Mouse (Mus musculus): ENCODE data around the gene Tmed6. TPM values are rescaled to one million over a fixed set of nuclear protein-coding genes. Genes with fewer than 3 reads are reported as not detected.
"Not testable (repeated sequence)": the region's sequence is repeated elsewhere in the genome, so short reads cannot be mapped to it uniquely, and the experiment has no call there.

The Tmed6 gene
- total RNA-seq, 1 experiment, result 0.27 TPM

DNA sequence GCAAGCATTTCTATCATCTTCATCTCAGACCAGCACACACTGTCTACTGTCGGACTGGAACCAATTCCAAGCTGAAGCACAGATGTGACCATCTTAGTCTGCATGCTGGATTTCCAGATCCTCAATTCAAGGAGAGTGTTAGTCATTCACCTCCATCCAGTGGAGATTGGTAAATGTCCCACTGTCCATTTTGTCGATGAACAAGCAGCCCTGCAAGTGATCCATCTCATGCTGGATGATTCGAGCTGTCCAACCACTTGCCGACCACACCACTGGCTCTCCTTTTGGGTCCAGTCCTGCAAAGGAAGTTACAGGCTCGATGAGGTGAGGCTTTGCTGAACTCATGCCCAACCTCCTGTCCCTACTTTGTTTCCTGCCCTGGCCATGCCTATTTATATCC is 18.5 kb downstream of the Tmed6 start:
- H3K9ac ChIP-seq (ENCODE audit: insufficient read depth, low read depth, low read length, poor library complexity, severe bottlenecking), result peak overlapping the region; percentile 0; the same call in 1 of the 2 replicates
- H3K9me3 ChIP-seq (ENCODE audit: control insufficient read depth, insufficient read depth, low read depth, low read length), result no peaks in the 10 kb centered on the region
- in situ Hi-C loops (cut with MboI; ENCODE audit: low sequenced_read_pairs in 2 of 2, unreplicated experiment in 2 of 2), result no loop called here
- H3K4me1 ChIP-seq (ENCODE audit: control insufficient read depth in 2 of 2, insufficient read depth in 2 of 2, low read length in 2 of 2, poor library complexity in 1 of 2), result no peaks in the 10 kb centered on the region; a peak in 1 of 4 replicates
- peaks cover 40% of the 10 kb centered on the region for H3K36me3 ChIP-seq (ENCODE audit: control insufficient read depth, insufficient read depth, low read length, poor library complexity, severe bottlenecking)
- TF ChIP-seq ZC3H11A (IDR thresholded peaks at IDR 0.05; ENCODE audit: borderline replicate concordance, low read depth, low read length) (no peak), HCFC1 (IDR thresholded peaks at IDR 0.05; ENCODE audit: borderline replicate concordance, insufficient read depth, low read length) (no peak), MAFK (IDR thresholded peaks at IDR 0.05; ENCODE audit: insufficient read depth, low read depth, low read length) (no peak), CHD2 (IDR thresholded peaks at IDR 0.05; ENCODE audit: low read depth, low read length) (no peak), ZNF384 (IDR thresholded peaks at IDR 0.05; ENCODE audit: low read depth, low read length) (no peak)
- no peak for DNase-seq (ENCODE audit: low read depth, low spot score)
- no peak overlapping the region for H3K4me3 ChIP-seq (ENCODE audit: insufficient read depth in 1 of 2, low read depth in 1 of 2, low read length in 2 of 2, poor library complexity in 1 of 2, severe bottlenecking in 1 of 2)
- no peak overlapping the region for H3K27ac ChIP-seq (ENCODE audit: insufficient read depth, low read depth, low read length, poor library complexity, severe bottlenecking)

DNA sequence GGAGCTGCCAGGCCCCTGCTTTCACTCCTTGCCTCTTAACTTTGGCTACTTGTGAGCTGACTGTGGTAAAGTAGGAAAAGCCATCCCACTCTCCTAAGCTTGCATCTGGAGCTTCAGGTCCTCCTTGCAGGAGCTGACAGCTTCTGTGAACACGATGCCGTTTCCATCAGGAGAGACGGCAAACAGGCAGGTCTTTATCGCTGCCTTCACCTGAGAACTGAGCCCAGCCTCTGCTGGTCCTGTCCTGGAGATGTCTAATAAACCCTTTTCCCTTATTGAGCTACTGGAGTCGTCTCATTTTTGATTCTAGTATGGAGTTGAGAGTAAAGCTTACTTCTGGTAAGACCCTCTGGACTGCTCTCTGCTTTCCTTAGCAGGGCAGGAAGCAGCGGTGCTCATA is 20.0 kb downstream of the Tmed6 start:
- no peak for TF ChIP-seq MAFK (IDR thresholded peaks at IDR 0.05; ENCODE audit: insufficient read depth, low read depth, low read length)
- no peak for TF ChIP-seq HCFC1 (IDR thresholded peaks at IDR 0.05; ENCODE audit: borderline replicate concordance, insufficient read depth, low read length)
- TF ChIP-seq CHD2 (IDR thresholded peaks at IDR 0.05; ENCODE audit: low read depth, low read length), result no peak
- TF ChIP-seq ZC3H11A (IDR thresholded peaks at IDR 0.05; ENCODE audit: borderline replicate concordance, low read depth, low read length), result no peak
- TF ChIP-seq ZNF384 (IDR thresholded peaks at IDR 0.05; ENCODE audit: low read depth, low read length), result no peak
- DNase-seq (ENCODE audit: low read depth, low spot score), result no peak
- Histone ChIP-seq H3K4me1 (ENCODE audit: control insufficient read depth in 2 of 2, insufficient read depth in 2 of 2, low read length in 2 of 2, poor library complexity in 1 of 2) (peaks cover 0 to 2% of the 10 kb centered on the region in 2 experiments; a peak in 2 of 4 replicates), H3K9me3 (ENCODE audit: control insufficient read depth, insufficient read depth, low read depth, low read length) (no peaks in the 10 kb centered on the region), H3K36me3 (ENCODE audit: control insufficient read depth, insufficient read depth, low read length, poor library complexity, severe bottlenecking) (peaks cover 34% of the 10 kb centered on the region), H3K27ac (ENCODE audit: insufficient read depth, low read depth, low read length, poor library complexity, severe bottlenecking) (no peak overlapping the region), H3K4me3 (ENCODE audit: insufficient read depth in 1 of 2, low read depth in 1 of 2, low read length in 2 of 2, poor library complexity in 1 of 2, severe bottlenecking in 1 of 2) (no peak overlapping the region), H3K9ac (ENCODE audit: insufficient read depth, low read depth, low read length, poor library complexity, severe bottlenecking) (no peak overlapping the region)
- in situ Hi-C loops (cut with MboI; ENCODE audit: low sequenced_read_pairs in 2 of 2, unreplicated experiment in 2 of 2), result no loop called here

DNA sequence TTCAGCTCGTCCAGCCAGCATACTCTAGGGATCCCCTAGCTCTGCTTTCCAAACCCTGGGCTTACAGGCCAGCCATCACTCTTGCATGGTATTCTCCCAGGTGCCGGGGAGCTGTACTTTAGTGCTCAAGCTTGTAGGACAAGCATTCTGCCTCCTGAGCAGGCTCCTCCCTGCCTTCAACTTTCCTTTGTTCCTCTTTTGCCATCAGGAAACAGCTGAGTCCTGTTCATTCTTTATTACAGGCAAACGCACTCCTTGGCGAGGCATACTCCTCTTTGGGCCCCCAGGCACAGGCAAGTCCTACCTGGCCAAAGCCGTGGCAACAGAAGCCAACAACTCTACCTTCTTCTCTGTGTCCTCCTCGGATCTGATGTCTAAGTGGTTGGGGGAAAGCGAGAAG is 24.8 kb downstream of the Tmed6 start:
- Histone ChIP-seq H3K4me1 (ENCODE audit: control insufficient read depth in 2 of 2, insufficient read depth in 2 of 2, low read length in 2 of 2, poor library complexity in 1 of 2) (peaks cover 0 to 2% of the 10 kb centered on the region in 2 experiments; a peak in 2 of 4 replicates), H3K9me3 (ENCODE audit: control insufficient read depth, insufficient read depth, low read depth, low read length) (no peaks in the 10 kb centered on the region), H3K27ac (ENCODE audit: insufficient read depth, low read depth, low read length, poor library complexity, severe bottlenecking) (no peak overlapping the region), H3K4me3 (ENCODE audit: insufficient read depth in 1 of 2, low read depth in 1 of 2, low read length in 2 of 2, poor library complexity in 1 of 2, severe bottlenecking in 1 of 2) (no peak overlapping the region), H3K36me3 (ENCODE audit: control insufficient read depth, insufficient read depth, low read length, poor library complexity, severe bottlenecking) (peaks cover 24% of the 10 kb centered on the region), H3K9ac (ENCODE audit: insufficient read depth, low read depth, low read length, poor library complexity, severe bottlenecking) (no peak overlapping the region)
- DNase-seq (ENCODE audit: low read depth, low spot score), result no peak
- in situ Hi-C loops (cut with MboI; ENCODE audit: low sequenced_read_pairs in 2 of 2, unreplicated experiment in 2 of 2), result no loop called here
- TF ChIP-seq ZNF384 (IDR thresholded peaks at IDR 0.05; ENCODE audit: low read depth, low read length) (no peak), CHD2 (IDR thresholded peaks at IDR 0.05; ENCODE audit: low read depth, low read length) (no peak)

DNA sequence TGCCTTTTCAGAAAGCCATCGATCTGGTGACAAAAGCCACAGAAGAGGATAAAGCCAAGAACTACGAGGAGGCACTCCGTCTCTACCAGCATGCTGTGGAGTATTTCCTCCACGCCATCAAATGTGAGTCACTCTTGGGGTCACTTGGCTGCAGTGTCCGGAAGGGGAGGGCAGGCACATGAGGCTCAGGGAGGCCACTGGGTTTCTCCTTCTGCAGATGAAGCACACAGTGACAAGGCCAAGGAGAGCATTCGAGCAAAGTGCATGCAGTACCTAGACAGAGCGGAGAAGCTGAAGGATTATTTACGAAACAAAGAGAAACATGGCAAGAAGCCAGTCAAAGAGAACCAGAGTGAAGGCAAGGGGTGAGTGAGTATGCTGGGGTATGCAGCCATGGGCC is 28.8 kb downstream of the Tmed6 start:
- TF ChIP-seq MAFK (IDR thresholded peaks at IDR 0.05; ENCODE audit: insufficient read depth, low read depth, low read length) (no peak), ZNF384 (IDR thresholded peaks at IDR 0.05; ENCODE audit: low read depth, low read length) (no peak), CHD2 (IDR thresholded peaks at IDR 0.05; ENCODE audit: low read depth, low read length) (no peak), HCFC1 (IDR thresholded peaks at IDR 0.05; ENCODE audit: borderline replicate concordance, insufficient read depth, low read length) (no peak), ZC3H11A (IDR thresholded peaks at IDR 0.05; ENCODE audit: borderline replicate concordance, low read depth, low read length) (no peak)
- Histone ChIP-seq H3K9ac (ENCODE audit: insufficient read depth, low read depth, low read length, poor library complexity, severe bottlenecking) (no peak overlapping the region), H3K36me3 (ENCODE audit: control insufficient read depth, insufficient read depth, low read length, poor library complexity, severe bottlenecking) (no peaks in the 10 kb centered on the region; the same call in 1 of the 2 replicates), H3K9me3 (ENCODE audit: control insufficient read depth, insufficient read depth, low read depth, low read length) (no peaks in the 10 kb centered on the region), H3K4me3 (ENCODE audit: insufficient read depth in 1 of 2, low read depth in 1 of 2, low read length in 2 of 2, poor library complexity in 1 of 2, severe bottlenecking in 1 of 2) (no peak overlapping the region), H3K27ac (ENCODE audit: insufficient read depth, low read depth, low read length, poor library complexity, severe bottlenecking) (no peak overlapping the region), H3K4me1 (ENCODE audit: control insufficient read depth in 2 of 2, insufficient read depth in 2 of 2, low read length in 2 of 2, poor library complexity in 1 of 2) (peaks cover 0 to 4% of the 10 kb centered on the region in 2 experiments; a peak in 2 of 4 replicates)
- in situ Hi-C loops (cut with MboI; ENCODE audit: low sequenced_read_pairs in 2 of 2, unreplicated experiment in 2 of 2), result no loop called here
- DNase-seq (ENCODE audit: low read depth, low spot score), result no peak

DNA sequence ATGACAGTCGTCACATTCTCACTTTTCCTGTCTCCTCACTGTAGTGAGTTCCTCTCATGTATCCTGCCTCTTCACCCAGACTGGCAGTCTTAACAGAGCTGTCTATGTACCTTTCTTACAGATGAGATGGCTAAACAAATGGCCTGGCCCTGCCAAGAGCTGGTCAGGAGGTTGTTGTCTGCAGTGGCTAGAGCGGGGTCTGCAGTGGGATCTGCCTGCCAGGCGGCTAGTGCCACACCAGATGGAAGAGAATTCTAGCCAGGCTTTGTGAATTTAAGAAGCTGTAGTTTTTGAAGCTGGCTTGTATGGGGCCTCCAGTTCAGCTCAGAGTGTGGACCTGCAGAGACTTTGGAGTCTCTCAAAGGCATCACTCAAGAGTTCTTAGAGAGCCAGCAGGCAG is 29.8 kb downstream of the Tmed6 start:
- Histone ChIP-seq H3K4me1 (ENCODE audit: control insufficient read depth in 2 of 2, insufficient read depth in 2 of 2, low read length in 2 of 2, poor library complexity in 1 of 2) (peaks cover 0 to 2% of the 10 kb centered on the region in 2 experiments; a peak in 2 of 4 replicates), H3K9me3 (ENCODE audit: control insufficient read depth, insufficient read depth, low read depth, low read length) (no peaks in the 10 kb centered on the region), H3K36me3 (ENCODE audit: control insufficient read depth, insufficient read depth, low read length, poor library complexity, severe bottlenecking) (no peaks in the 10 kb centered on the region; the same call in 1 of the 2 replicates), H3K4me3 (ENCODE audit: insufficient read depth in 1 of 2, low read depth in 1 of 2, low read length in 2 of 2, poor library complexity in 1 of 2, severe bottlenecking in 1 of 2) (no peak overlapping the region), H3K9ac (ENCODE audit: insufficient read depth, low read depth, low read length, poor library complexity, severe bottlenecking) (no peak overlapping the region), H3K27ac (ENCODE audit: insufficient read depth, low read depth, low read length, poor library complexity, severe bottlenecking) (no peak overlapping the region)
- DNase-seq (ENCODE audit: low read depth, low spot score), result no peak
- in situ Hi-C loops (cut with MboI; ENCODE audit: low sequenced_read_pairs in 2 of 2, unreplicated experiment in 2 of 2), result no loop called here
- TF ChIP-seq ZC3H11A (IDR thresholded peaks at IDR 0.05; ENCODE audit: borderline replicate concordance, low read depth, low read length), result no peak
- no peak for TF ChIP-seq CHD2 (IDR thresholded peaks at IDR 0.05; ENCODE audit: low read depth, low read length)
- no peak for TF ChIP-seq HCFC1 (IDR thresholded peaks at IDR 0.05; ENCODE audit: borderline replicate concordance, insufficient read depth, low read length)
- no peak for TF ChIP-seq MAFK (IDR thresholded peaks at IDR 0.05; ENCODE audit: insufficient read depth, low read depth, low read length)
- no peak for TF ChIP-seq ZNF384 (IDR thresholded peaks at IDR 0.05; ENCODE audit: low read depth, low read length)

DNA sequence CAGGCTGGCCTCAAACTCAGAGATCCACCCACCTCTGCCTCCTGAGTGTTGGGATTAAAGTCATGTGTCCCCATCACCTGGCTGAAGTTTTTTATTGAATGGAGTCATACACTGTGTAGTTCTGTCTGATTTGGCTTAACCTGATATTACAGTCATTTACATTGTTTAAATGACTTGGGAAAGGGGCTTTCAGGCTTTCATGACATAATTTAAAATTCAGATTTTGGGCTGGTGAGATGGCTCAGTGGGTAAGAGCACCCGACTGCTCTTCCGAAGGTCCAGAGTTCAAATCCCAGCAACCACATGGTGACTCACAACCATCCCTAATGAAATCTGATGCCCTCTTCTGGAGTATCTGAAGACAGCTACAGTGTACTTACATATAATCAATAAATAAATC is 31.8 kb downstream of the Tmed6 start:
- H3K4me1 ChIP-seq (ENCODE audit: control insufficient read depth in 2 of 2, insufficient read depth in 2 of 2, low read length in 2 of 2, poor library complexity in 1 of 2); H3K27ac ChIP-seq (ENCODE audit: insufficient read depth, low read depth, low read length, poor library complexity, severe bottlenecking); H3K9me3 ChIP-seq (ENCODE audit: control insufficient read depth, insufficient read depth, low read depth, low read length); DNase-seq (ENCODE audit: low read depth, low spot score); H3K36me3 ChIP-seq (ENCODE audit: control insufficient read depth, insufficient read depth, low read length, poor library complexity, severe bottlenecking); H3K4me3 ChIP-seq (ENCODE audit: insufficient read depth in 1 of 2, low read depth in 1 of 2, low read length in 2 of 2, poor library complexity in 1 of 2, severe bottlenecking in 1 of 2); H3K9ac ChIP-seq (ENCODE audit: insufficient read depth, low read depth, low read length, poor library complexity, severe bottlenecking); in situ Hi-C loops (cut with MboI; ENCODE audit: low sequenced_read_pairs in 2 of 2, unreplicated experiment in 2 of 2): not testable (repeated sequence)
